Mouse (Mus musculus): Measurements from ENCODE around the gene Rims1. TPM values are rescaled to one million over a fixed set of nuclear protein-coding genes. Genes with fewer than 3 reads are reported as not detected.

Gene Rims1
- polyA plus RNA-seq, 1 experiment from 2014 or later, result 1.5 TPM

DNA sequence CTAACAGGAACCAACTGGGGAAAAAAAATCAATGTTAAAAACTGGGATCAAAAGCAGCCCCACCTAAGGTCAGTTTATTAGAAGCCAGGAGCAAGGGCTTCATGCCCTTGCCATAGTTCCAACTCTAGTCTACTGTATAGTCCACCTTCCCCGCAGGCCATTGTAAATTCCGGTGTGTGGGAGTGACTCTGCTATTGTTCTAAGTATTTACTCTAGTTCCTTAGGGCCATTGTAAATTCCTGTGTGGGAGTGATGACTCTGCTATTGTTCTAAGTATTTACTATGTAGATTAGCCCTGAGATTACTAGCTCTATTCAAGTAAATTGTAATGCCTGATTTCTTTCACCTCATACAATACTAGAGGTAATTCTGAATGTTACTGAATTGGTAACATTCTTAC lies 339.2 kb downstream of the Rims1 start:
- ATAC-seq (ENCODE audit: insufficient number of reproducible peaks, low FRiP score, low TSS enrichment, low read depth), result no peak
- 60% methylated on average over 2 of the region's 2 CpGs for WGBS
- H3K36me3 ChIP-seq, result no peaks in the 10 kb centered on the region

DNA sequence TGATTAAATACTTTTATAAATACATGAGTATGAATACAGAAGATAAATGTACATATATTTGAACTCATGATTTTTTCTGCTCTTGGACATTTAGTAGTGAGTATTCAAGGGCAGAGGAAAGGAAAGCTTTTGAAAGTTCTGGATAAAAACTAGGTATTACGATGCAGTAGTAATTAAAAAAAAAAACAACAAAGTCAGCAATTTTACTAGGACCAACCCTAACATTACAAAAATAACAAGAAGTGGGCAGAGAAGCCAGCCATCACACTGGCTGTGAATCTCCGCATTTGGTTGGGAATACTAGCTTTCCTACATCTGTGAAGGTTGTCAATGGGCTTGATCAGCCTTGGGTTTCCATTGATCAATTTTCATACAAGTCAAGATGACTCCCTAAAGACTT lies 381.8 kb downstream of the Rims1 start:
- Histone ChIP-seq H3K9me3 (no peaks in the 10 kb centered on the region), H3K4me1 (no peaks in the 10 kb centered on the region), H3K27ac (no peak overlapping the region), H3K9ac (no peak overlapping the region), H3K36me3 (no peaks in the 10 kb centered on the region), H3K27me3 (no peaks in the 10 kb centered on the region), H3K4me2 (no peak overlapping the region), H3K4me3 (no peak overlapping the region)
- 86% methylated on average over 2 of the region's 2 CpGs for WGBS
- ATAC-seq (ENCODE audit: insufficient number of reproducible peaks, low FRiP score, low TSS enrichment, low read depth), result no peak

More for the DNA sequence above, 339.2 kb downstream of the Rims1 start:
- H3K9ac ChIP-seq, result no peak overlapping the region
- H3K4me3 ChIP-seq, result no peak overlapping the region
- no peaks in the 10 kb centered on the region for H3K9me3 ChIP-seq
- H3K27me3 ChIP-seq, result no peaks in the 10 kb centered on the region
- H3K4me2 ChIP-seq, result no peak overlapping the region
- H3K4me1 ChIP-seq, result no peaks in the 10 kb centered on the region
- H3K27ac ChIP-seq, result no peak overlapping the region

DNA sequence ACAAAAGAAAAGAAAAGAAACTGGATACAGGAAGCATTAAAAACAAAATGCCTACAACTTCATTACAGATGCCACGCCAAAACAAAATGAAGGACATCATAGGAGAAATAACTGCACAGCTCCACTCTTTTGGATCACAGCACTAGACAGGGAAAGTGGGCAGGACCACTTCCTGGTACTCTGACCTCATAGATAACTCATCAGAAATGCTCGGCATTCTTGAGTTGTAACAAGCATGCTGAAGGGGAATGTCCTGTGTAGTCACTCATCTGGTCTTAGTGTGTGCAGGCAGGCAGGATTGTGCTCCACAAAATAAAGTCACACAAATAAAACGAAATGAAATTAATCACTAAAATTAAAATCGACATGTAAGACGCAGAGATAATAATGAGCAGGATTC lies 383.7 kb downstream of the Rims1 start:
- WGBS, result 73% methylated on average over 5 of the region's 5 CpGs
- no peaks in the 10 kb centered on the region for H3K27me3 ChIP-seq
- ATAC-seq (ENCODE audit: insufficient number of reproducible peaks, low FRiP score, low TSS enrichment, low read depth), result no peak
- H3K9me3 ChIP-seq, result no peaks in the 10 kb centered on the region
- H3K36me3 ChIP-seq, result no peaks in the 10 kb centered on the region
- no peaks in the 10 kb centered on the region for H3K4me1 ChIP-seq
- no peak overlapping the region for H3K9ac ChIP-seq
- H3K4me2 ChIP-seq, result no peak overlapping the region
- H3K4me3 ChIP-seq, result no peak overlapping the region
- no peak overlapping the region for H3K27ac ChIP-seq

DNA sequence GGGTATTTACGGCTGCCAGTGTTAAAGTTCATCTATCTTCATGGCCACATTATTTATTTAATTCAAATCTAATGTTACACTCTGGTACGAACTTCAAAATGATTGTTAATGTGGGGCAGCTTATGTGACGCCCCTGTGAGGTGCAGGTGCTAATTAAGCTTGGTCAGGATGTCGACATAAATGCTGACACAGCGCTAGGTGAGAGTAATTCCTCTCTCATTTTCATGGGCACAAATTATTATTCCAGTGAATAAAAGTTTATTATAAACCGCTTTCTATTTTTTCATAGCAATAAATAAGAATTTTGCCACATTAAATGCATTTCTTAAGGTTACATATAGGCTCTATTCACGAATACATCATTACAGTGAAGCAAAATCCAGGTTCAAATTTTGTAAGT lies 395.6 kb downstream of the Rims1 start:
- no peak overlapping the region for H3K9ac ChIP-seq
- WGBS, result 69% methylated on average over 7 of the region's 7 CpGs
- no peaks in the 10 kb centered on the region for H3K4me1 ChIP-seq
- no peaks in the 10 kb centered on the region for H3K36me3 ChIP-seq
- no peak overlapping the region for H3K4me2 ChIP-seq
- no peaks in the 10 kb centered on the region for H3K27me3 ChIP-seq
- no peak overlapping the region for H3K4me3 ChIP-seq
- H3K9me3 ChIP-seq, result no peaks in the 10 kb centered on the region
- no peak overlapping the region for H3K27ac ChIP-seq
- ATAC-seq (ENCODE audit: insufficient number of reproducible peaks, low FRiP score, low TSS enrichment, low read depth), result no peak

DNA sequence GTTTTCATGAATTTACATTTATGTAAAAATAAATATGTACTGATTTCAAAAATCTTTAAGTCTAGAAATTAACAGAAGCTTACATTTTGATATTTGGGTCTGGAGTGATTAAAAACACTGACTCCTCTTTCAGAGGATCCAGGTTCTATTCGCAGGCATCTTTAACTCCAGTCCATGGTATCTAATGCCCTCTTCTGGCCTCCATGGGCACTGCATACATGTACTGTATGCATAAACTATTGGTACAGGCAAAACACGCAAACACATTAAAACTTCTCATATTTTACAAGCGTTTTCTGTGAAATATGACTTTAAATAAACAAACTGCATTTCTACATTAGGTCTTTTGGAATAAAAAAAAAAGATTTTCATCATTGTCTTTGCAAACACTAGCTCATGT lies 419.4 kb downstream of the Rims1 start:
- Histone ChIP-seq H3K27ac (no peak overlapping the region), H3K27me3 (no peaks in the 10 kb centered on the region), H3K9ac (no peak overlapping the region), H3K36me3 (no peaks in the 10 kb centered on the region), H3K4me1 (no peaks in the 10 kb centered on the region), H3K9me3 (no peaks in the 10 kb centered on the region), H3K4me3 (no peak overlapping the region), H3K4me2 (no peak overlapping the region)
- 59% methylated on average over 3 of the region's 3 CpGs for WGBS
- ATAC-seq (ENCODE audit: insufficient number of reproducible peaks, low FRiP score, low TSS enrichment, low read depth), result no peak

DNA sequence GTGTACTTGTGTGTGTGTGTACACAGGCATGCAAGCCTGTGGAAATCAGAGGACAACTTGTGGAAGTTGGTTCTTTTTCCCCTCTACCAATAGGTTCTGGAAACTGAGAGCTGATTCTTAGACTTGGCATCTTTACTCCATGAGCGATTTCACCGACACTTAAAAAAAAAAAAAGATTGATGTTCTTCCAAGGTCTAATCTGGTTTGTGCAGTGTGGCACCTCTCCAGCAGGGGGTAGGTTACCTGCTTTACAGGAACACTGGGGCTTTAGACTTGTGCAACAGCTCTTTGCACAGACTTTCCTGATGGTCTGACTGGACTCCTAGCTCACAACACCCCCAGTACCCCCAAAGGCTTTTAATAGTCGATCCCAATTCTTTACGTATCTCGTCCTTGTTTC lies 428.1 kb downstream of the Rims1 start:
- H3K27me3 ChIP-seq, result no peaks in the 10 kb centered on the region
- H3K9me3 ChIP-seq, result no peaks in the 10 kb centered on the region
- H3K36me3 ChIP-seq, result no peaks in the 10 kb centered on the region
- WGBS, result 69% methylated on average over 5 of the region's 5 CpGs
- no peak overlapping the region for H3K4me2 ChIP-seq
- H3K27ac ChIP-seq, result no peak overlapping the region
- H3K9ac ChIP-seq, result no peak overlapping the region
- ATAC-seq (ENCODE audit: insufficient number of reproducible peaks, low FRiP score, low TSS enrichment, low read depth), result no peak
- H3K4me1 ChIP-seq, result no peaks in the 10 kb centered on the region
- no peak overlapping the region for H3K4me3 ChIP-seq

DNA sequence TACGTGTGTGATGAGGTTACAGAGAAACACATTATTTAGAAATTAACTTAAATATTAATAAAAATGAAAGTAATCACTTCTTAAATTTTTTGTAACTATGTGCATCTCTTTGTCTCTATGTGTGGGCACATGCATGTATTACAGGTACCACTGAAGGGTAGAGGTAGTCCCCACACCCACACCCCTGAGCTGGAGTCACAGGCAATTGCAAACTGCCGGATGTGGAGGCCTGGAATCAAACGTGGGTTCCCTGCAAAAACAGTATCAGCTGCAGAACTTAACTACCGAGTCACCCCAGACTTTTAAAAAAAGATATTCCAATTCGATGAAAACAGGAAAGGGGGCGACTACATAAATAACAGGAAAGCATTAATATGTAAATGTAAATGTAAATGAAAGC lies 428.7 kb downstream of the Rims1 start:
- H3K4me3 ChIP-seq, result no peak overlapping the region
- no peak overlapping the region for H3K9ac ChIP-seq
- no peaks in the 10 kb centered on the region for H3K27me3 ChIP-seq
- no peaks in the 10 kb centered on the region for H3K4me1 ChIP-seq
- no peaks in the 10 kb centered on the region for H3K36me3 ChIP-seq
- ATAC-seq (ENCODE audit: insufficient number of reproducible peaks, low FRiP score, low TSS enrichment, low read depth), result no peak
- WGBS, result 48% methylated on average over 6 of the region's 6 CpGs
- no peak overlapping the region for H3K27ac ChIP-seq
- no peaks in the 10 kb centered on the region for H3K9me3 ChIP-seq
- H3K4me2 ChIP-seq, result no peak overlapping the region

DNA sequence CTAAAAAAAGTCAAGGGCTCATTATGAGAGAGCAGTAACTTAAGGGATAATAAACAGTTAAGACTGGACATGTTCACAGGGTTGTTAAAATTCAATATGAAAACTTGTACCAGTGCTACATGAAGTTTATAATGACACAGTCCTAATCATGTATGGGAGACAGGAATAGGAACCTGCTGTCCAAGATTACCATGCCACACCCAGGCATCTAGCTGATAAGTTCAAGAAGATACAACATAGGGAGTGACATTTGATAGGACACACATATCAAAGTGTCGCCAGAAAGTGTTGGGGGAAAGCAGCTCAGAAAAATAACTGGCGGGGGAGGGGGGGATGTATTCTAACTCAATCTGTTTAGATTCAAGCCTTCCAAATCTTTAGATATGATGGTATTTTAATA lies 449.6 kb downstream of the Rims1 start:
- Histone ChIP-seq H3K27me3 (no peaks in the 10 kb centered on the region), H3K9me3 (no peaks in the 10 kb centered on the region), H3K4me2 (no peak overlapping the region), H3K9ac (no peak overlapping the region), H3K4me3 (no peak overlapping the region), H3K27ac (no peak overlapping the region), H3K4me1 (no peaks in the 10 kb centered on the region), H3K36me3 (no peaks in the 10 kb centered on the region)
- 82% methylated on average over 2 of the region's 2 CpGs for WGBS
- ATAC-seq (ENCODE audit: insufficient number of reproducible peaks, low FRiP score, low TSS enrichment, low read depth), result no peak

DNA sequence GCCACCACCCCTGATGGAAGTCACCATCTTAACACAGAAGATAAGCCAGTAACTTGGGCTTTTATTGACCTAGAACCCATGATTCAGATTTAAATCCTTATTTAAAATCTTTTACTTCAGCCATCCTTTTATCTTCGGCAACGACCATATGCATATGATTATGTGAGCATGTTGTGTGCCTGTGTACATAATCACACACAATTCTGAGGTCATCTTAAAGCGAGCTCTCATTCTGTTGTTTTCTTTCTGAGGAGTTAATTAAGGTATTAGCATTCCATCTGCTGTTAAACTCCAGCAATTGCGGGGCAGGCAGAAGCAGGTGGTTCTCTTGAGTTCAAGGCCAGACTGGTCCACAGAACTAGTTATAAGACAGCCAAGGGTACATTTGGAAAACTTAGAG lies 452.1 kb downstream of the Rims1 start:
- no peaks in the 10 kb centered on the region for H3K27me3 ChIP-seq
- H3K4me3 ChIP-seq, result no peak overlapping the region
- H3K9me3 ChIP-seq, result no peaks in the 10 kb centered on the region
- no peak for ATAC-seq (ENCODE audit: insufficient number of reproducible peaks, low FRiP score, low TSS enrichment, low read depth)
- H3K4me2 ChIP-seq, result no peak overlapping the region
- 65% methylated on average over 4 of the region's 4 CpGs for WGBS
- no peaks in the 10 kb centered on the region for H3K4me1 ChIP-seq
- no peak overlapping the region for H3K27ac ChIP-seq
- no peaks in the 10 kb centered on the region for H3K36me3 ChIP-seq
- no peak overlapping the region for H3K9ac ChIP-seq

DNA sequence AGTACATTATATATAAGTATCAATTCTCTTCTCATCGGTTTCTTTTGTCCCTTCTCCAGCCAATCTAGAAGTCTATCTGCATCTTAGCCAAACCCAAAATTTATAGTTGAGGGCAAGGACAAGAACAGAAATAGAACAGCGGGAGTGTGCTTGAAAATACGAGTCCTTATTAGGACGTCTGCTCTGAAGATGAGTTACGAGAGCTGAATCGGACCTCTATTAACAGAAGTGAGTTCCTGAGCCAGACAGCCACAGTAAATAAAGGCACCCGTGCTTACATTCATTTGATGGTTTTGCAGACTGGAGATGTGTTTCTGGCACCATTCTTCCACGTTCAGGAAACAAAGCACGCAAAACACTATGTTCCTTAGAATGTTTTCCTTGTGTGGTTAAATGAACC lies 466.9 kb downstream of the Rims1 start:
- WGBS, result 65% methylated on average over 9 of the region's 9 CpGs
- H3K36me3 ChIP-seq, result no peaks in the 10 kb centered on the region
- no peak overlapping the region for H3K27ac ChIP-seq
- no peak for ATAC-seq (ENCODE audit: insufficient number of reproducible peaks, low FRiP score, low TSS enrichment, low read depth)
- no peak overlapping the region for H3K9ac ChIP-seq
- no peaks in the 10 kb centered on the region for H3K4me1 ChIP-seq
- H3K4me2 ChIP-seq, result no peak overlapping the region
- H3K27me3 ChIP-seq, result no peaks in the 10 kb centered on the region
- no peak overlapping the region for H3K4me3 ChIP-seq
- H3K9me3 ChIP-seq, result no peaks in the 10 kb centered on the region

DNA sequence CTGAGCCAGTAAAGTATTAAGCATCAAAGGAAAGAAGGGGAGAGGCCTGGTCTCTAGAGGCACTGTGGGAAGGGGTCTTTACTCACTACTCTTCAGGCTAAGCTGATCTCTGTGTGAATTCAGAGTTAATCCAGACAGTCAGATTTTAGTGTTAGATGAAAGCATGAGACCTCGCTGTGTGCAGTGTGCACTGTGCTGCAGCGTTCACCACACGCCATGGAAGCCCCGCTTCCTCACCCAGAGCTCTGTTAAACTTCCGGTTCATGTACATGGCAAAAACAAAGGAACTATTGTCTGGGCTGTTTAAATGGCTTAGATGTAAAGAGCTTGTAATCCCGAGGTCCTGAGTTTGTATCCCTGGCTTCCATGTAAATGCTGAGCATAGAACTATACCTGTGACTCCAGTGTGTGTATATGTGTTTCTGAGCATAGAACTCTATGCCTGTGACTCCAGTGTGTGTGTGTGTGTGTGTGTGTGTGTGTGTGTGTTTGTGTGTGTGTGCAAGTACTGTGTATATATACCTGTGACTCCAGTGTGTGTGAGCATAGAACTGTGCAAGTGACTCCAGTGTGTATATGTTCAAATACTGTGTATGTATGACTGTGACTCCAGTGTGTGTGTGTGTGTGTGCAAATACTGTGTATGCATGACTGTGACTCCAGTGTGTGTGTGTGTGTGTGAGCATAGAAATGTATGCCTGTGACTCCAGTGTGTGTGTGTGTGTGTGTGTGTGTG lies 484.7 kb downstream of the Rims1 start:
- Histone ChIP-seq H3K9me3 (no peaks in the 10 kb centered on the region), H3K27ac (no peak overlapping the region), H3K4me3 (no peak overlapping the region), H3K36me3 (no peaks in the 10 kb centered on the region), H3K4me2 (no peak overlapping the region), H3K4me1 (no peaks in the 10 kb centered on the region), H3K27me3 (no peaks in the 10 kb centered on the region), H3K9ac (no peak overlapping the region)
- WGBS, result 36% methylated on average over 6 of the region's 6 CpGs
- ATAC-seq (ENCODE audit: insufficient number of reproducible peaks, low FRiP score, low TSS enrichment, low read depth), result no peak

DNA sequence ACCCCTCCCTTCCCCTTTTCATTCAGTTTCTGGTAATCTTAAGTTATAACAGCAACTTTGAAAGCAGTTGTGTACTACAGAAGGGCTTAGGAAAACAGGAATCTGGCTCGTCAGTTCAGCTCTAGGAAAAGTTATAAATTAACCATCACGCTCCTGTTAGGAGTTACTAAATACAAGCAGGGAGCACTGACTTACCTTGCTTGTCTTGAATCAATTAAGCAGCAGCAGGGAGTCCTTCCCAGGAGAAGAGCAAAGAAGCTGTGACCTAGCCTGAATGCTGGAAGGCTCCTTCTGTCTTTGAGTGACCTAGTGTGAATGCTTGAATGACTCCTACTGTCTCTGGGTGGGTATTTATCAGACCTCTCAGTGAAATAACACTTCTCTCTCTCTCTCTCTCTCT lies 490.3 kb downstream of the Rims1 start:
- H3K27ac ChIP-seq, result no peak overlapping the region
- no peak overlapping the region for H3K9ac ChIP-seq
- H3K36me3 ChIP-seq, result no peaks in the 10 kb centered on the region
- H3K4me2 ChIP-seq, result no peak overlapping the region
- no peaks in the 10 kb centered on the region for H3K4me1 ChIP-seq
- no peaks in the 10 kb centered on the region for H3K9me3 ChIP-seq
- no peak for ATAC-seq (ENCODE audit: insufficient number of reproducible peaks, low FRiP score, low TSS enrichment, low read depth)
- whole genome bisulfite sequencing, result 14% methylated on average over 2 of the region's 2 CpGs
- no peak overlapping the region for H3K4me3 ChIP-seq
- H3K27me3 ChIP-seq, result no peaks in the 10 kb centered on the region

DNA sequence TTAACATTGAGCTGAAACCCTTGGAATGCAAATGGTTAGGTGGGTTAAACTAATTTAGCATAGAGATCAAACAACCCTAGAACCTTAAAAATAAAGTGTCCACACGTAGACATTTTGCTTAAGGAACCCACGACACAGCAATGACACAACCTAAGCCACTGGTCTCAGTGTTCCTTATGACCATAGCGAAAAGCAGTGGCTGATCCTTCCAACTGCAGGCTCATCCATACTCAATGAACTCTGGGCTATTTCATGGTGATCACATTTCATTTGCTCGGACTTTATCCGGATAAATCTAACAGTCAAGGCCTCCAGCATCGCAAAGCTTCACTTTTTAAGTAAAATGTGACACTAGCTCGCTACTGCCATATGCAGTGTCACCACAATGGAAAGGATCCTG lies 494.3 kb downstream of the Rims1 start:
- no peak for ATAC-seq (ENCODE audit: insufficient number of reproducible peaks, low FRiP score, low TSS enrichment, low read depth)

More for the DNA sequence above, 494.3 kb downstream of the Rims1 start:
- H3K4me2 ChIP-seq, result no peak overlapping the region
- H3K4me3 ChIP-seq, result no peak overlapping the region
- H3K27me3 ChIP-seq, result no peaks in the 10 kb centered on the region
- 70% methylated on average over 7 of the region's 7 CpGs for WGBS
- H3K27ac ChIP-seq, result no peak overlapping the region
- H3K9ac ChIP-seq, result no peak overlapping the region
- H3K36me3 ChIP-seq, result no peaks in the 10 kb centered on the region
- no peaks in the 10 kb centered on the region for H3K4me1 ChIP-seq
- no peaks in the 10 kb centered on the region for H3K9me3 ChIP-seq

Measured in limb, embryonic 15.5 days (tissue).